Mouse (Mus musculus) embryonic facial prominence, embryonic 12.5 days (tissue): ENCODE results near the gene Shkbp1. TPM values are rescaled to one million over a fixed set of nuclear protein-coding genes. Genes with fewer than 3 reads are reported as not detected.

Experiments
- ATAC-seq: fragments of 200-750 bp; cut with Nextera tagmentation; 2 replicates; pipeline ENCODE4 v1.8.0; 2017; ENCODE audit not compliant: insufficient number of reproducible peaks, insufficient read depth, low FRiP score, low TSS enrichment
- H3K27ac ChIP-seq: fragments of 300-500 bp; sonication (generic); 2 replicates; pipeline ENCODE4 v1.5.1; 2016; ENCODE audit warnings: mild to moderate bottlenecking
- H3K27me3 ChIP-seq: fragments of 300-500 bp; sonication (generic); 2 replicates; pipeline ENCODE4 v1.6.1; 2016; ENCODE audit warnings: mild to moderate bottlenecking, moderate library complexity
- H3K36me3 ChIP-seq: fragments of 300-500 bp; sonication (generic); 2 replicates; pipeline ENCODE4 v1.6.1; 2016; ENCODE audit warnings: mild to moderate bottlenecking
- H3K4me1 ChIP-seq: fragments of 300-500 bp; sonication (generic); 2 replicates; pipeline ENCODE4 v1.6.1; 2016
- H3K4me2 ChIP-seq: fragments of 300-500 bp; sonication (generic); replicated peaks from 2 replicates; pipeline ENCODE4 v1.6.1; 2016; ENCODE audit warnings: mild to moderate bottlenecking, moderate library complexity
- H3K4me3 ChIP-seq: fragments of 300-500 bp; sonication (generic); 2 replicates; pipeline ENCODE4 v1.5.1; 2016; ENCODE audit warnings: mild to moderate bottlenecking
- H3K9ac ChIP-seq: fragments of 300-500 bp; sonication (generic); 2 replicates; pipeline ENCODE4 v1.6.1; 2016; ENCODE audit warnings: mild to moderate bottlenecking, moderate library complexity
- H3K9me3 ChIP-seq: fragments of 300-500 bp; sonication (generic); 2 replicates; pipeline ENCODE4 v1.6.1; 2016; ENCODE audit warnings: mild to moderate bottlenecking, moderate library complexity
- WGBS: fragments of 180-500 bp; shearing (Covaris S2); methylation state at CpG from one replicate; pipeline ENCODE4 v1.1.7; 2016; 5-methylcytosine and 5-hydroxymethylcytosine counted together
- polyA plus RNA-seq: library from polyadenylated mRNA; unstranded; fragments of >200 nt; fragmentation: Nextera tagmentation; extraction: Ambion mirVana; gene quantifications from 2 replicates; pipeline ENCODE4 v1.2.1, GENCODE M21; 2016

Gene Shkbp1
- polyA plus RNA-seq, 1 experiment from 2014 or later, result 75.8 TPM

- Histone ChIP-seq H3K36me3 (no peaks in the 10 kb centered on the region), H3K27ac (no peak overlapping the region), H3K9ac (no peak overlapping the region), H3K4me1 (peaks cover 7% of the 10 kb centered on the region), H3K4me3 (peak overlapping the region; percentile 9; the same call in 1 of the 2 replicates), H3K27me3 (peaks cover 70% of the 10 kb centered on the region), H3K4me2 (0 out of 2 replicates have a peak overlapping the region, but pooled peaks have one; percentile 9), H3K9me3 (no peaks in the 10 kb centered on the region)
- 2% methylated on average over 29 of the region's 29 CpGs for WGBS
- no peak for ATAC-seq
Observed at GRCm38 (mm10) chr7:27364379-27364778, 8.6 kb upstream of the Shkbp1 start.

DNA sequence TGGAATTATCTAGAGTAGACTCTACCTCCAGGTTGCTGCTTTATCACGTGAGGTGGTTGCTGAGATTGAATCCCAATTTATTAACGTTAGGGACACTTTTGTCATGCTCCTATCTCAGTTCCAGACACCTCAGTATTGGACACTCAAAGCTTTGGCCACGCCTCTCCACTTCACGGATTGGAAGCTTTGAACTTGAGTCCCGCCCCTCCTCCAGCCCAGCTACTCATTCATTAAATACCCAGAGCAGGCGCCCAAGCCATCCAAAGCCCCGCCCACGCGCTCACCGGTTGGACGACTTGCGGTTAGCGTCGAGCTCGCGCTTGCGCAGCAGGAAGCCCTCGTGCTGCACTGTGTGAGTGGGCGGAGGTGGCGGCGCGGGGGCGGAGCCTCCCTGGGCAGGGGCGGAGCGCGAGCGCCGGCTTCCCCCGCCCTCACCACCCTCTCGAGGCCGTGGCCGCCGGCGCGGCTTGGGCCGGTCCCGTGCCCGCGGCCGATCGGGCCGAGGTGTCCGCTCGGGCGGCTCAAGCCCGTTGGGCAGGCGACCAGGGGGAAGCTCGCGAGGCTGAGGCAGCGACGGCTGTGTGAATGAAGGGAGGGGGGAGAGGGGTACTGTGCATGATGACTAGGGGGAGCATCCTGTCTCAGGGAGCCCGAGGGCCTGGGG is 5.6 kb upstream of the Shkbp1 start:
- peak overlapping the region; percentile 82 for H3K4me2 ChIP-seq
- H3K36me3 ChIP-seq, result no peaks in the 10 kb centered on the region
- H3K9me3 ChIP-seq, result no peaks in the 10 kb centered on the region
- WGBS, result under 1% methylated on average over 52 of the region's 52 CpGs
- H3K4me3 ChIP-seq, result peak overlapping the region; percentile 52
- peak; percentile 92 for ATAC-seq
- H3K4me1 ChIP-seq, result no peaks in the 10 kb centered on the region; the same call in 1 of the 2 replicates
- H3K27ac ChIP-seq, result no peak overlapping the region
- H3K27me3 ChIP-seq, result peaks cover 58% of the 10 kb centered on the region
- H3K9ac ChIP-seq, result peak overlapping the region; percentile 55

DNA sequence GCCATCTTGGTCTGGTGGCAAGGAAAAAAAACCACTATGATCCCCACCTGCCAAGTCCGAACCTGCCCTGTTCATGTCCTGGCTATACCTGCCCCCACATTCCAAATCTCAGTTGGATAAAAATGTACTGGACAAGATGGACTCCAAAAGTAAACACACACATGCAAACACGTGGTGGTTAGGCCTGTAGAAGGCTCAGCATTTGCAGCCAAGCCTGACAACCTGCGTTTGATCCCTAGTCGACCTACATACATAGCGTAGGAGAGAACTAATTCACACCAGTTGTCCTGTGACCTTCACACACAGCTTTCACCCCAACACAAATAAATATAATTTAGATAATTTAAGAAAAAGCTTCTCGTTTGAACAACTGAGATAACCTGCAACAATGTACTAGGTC is 4.9 kb upstream of the Shkbp1 start:
- ATAC-seq, result no peak
- no peaks in the 10 kb centered on the region for H3K9me3 ChIP-seq
- H3K4me3 ChIP-seq, result 0 out of 2 replicates have a peak overlapping the region, but pooled peaks have one; percentile 52
- H3K4me2 ChIP-seq, result peak overlapping the region; percentile 82
- H3K4me1 ChIP-seq, result no peaks in the 10 kb centered on the region; the same call in 1 of the 2 replicates
- peaks cover 52% of the 10 kb centered on the region for H3K27me3 ChIP-seq
- WGBS, result 48% methylated on average over 6 of the region's 6 CpGs
- H3K9ac ChIP-seq, result no peak overlapping the region
- no peaks in the 10 kb centered on the region for H3K36me3 ChIP-seq
- H3K27ac ChIP-seq, result no peak overlapping the region

GRCm38 (mm10) chr7:27359706-27360358 is 4.0 kb upstream of the Shkbp1 start:
- H3K9ac ChIP-seq, result no peak overlapping the region
- peaks cover under 1% of the 10 kb centered on the region for H3K4me1 ChIP-seq
- peaks cover 42% of the 10 kb centered on the region for H3K27me3 ChIP-seq
- no peaks in the 10 kb centered on the region for H3K36me3 ChIP-seq
- WGBS, result 83% methylated on average over 9 of the region's 9 CpGs
- no peak overlapping the region for H3K4me2 ChIP-seq
- H3K4me3 ChIP-seq, result no peak overlapping the region
- H3K27ac ChIP-seq, result no peak overlapping the region
- no peak for ATAC-seq
- no peaks in the 10 kb centered on the region for H3K9me3 ChIP-seq

- H3K9me3 ChIP-seq, result no peaks in the 10 kb centered on the region
- no peak overlapping the region for H3K4me3 ChIP-seq
- no peak overlapping the region for H3K4me2 ChIP-seq
- WGBS, result 59% methylated on average over 2 of the region's 2 CpGs
- H3K4me1 ChIP-seq, result peaks cover 8% of the 10 kb centered on the region
- H3K27me3 ChIP-seq, result peaks cover 36% of the 10 kb centered on the region
- no peak overlapping the region for H3K27ac ChIP-seq
- no peak for ATAC-seq
- H3K36me3 ChIP-seq, result no peaks in the 10 kb centered on the region
- H3K9ac ChIP-seq, result no peak overlapping the region
Observed at GRCm38 (mm10) chr7:27359162-27359561, 3.3 kb upstream of the Shkbp1 start.

- 17% methylated on average over 3 of the region's 3 CpGs for WGBS
- Histone ChIP-seq H3K27me3 (peaks cover 22% of the 10 kb centered on the region), H3K27ac (no peak overlapping the region)
Observed at GRCm38 (mm10) chr7:27357595-27357978, 1.8 kb upstream of the Shkbp1 start.

DNA sequence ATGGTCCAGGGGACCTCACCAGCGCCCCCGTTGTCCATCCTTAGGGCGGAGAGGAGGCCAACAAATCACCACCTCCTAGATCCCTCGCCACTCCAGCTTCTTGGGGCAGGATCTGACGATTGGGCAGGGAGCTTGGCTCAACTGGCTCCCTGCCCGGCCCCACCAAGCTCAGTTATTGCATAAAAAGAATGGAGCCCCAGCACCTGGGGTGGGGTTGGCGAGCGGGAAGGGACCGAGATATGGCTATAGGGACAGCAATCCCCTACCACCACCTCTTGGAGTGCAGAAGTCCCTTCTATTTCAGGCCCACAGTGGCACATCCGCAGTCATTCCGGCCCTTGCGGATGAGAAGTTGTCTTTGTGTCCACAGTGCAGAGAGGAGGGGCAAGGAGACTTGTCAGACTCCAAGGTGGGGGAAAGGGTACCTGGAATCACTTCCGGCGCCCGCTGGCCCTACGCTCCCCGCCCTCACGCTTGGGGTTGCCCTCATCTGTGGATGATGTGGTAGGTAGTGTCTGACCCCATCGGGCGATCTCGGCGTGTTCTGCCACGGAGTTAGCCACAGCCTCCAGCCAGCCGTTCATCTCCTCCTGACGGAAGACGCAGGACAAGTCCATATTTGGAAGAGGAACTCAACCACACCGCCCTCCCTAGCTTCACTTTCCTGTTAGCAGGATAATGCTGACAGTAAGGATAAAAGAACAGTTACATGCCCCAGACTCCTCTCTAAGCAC is 1.2 kb upstream of the Shkbp1 start, which contains the start of gene Gm20479:
Gm20479 (minus strand) TSS at position 559 of the 734 bp plus-strand sequence.
- Histone ChIP-seq H3K27me3 (peaks cover 18% of the 10 kb centered on the region), H3K36me3 (peaks cover 9% of the 10 kb centered on the region), H3K4me2 (peak within 1 kb of the TSS; percentile 71), H3K4me1 (peaks cover 9% of the 10 kb centered on the region), H3K4me3 (peak within 1 kb of the TSS; percentile 67), H3K9me3 (no peaks in the 10 kb centered on the region), H3K27ac (no peak within 1 kb of the TSS), H3K9ac (peak within 1 kb of the TSS; percentile 29; the same call in 1 of the 2 replicates)
- WGBS, result 5% methylated on average over 27 of the region's 27 CpGs
- no peak for ATAC-seq

More at GRCm38 (mm10) chr7:27357595-27357978, 1.8 kb upstream of the Shkbp1 start:
- peak overlapping the region; percentile 71; the same call in 1 of the 2 replicates for H3K4me2 ChIP-seq
- no peaks in the 10 kb centered on the region for H3K9me3 ChIP-seq
- peaks cover 9% of the 10 kb centered on the region for H3K4me1 ChIP-seq
- peaks cover 4% of the 10 kb centered on the region for H3K36me3 ChIP-seq
- ATAC-seq, result no peak
- peak overlapping the region; percentile 67; the same call in 1 of the 2 replicates for H3K4me3 ChIP-seq
- 0 out of 2 replicates have a peak overlapping the region, but pooled peaks have one; percentile 29 for H3K9ac ChIP-seq

GRCm38 (mm10) chr7:27356248-27356647 is 429 bp upstream of the Shkbp1 start:
- Histone ChIP-seq H3K4me3 (peak overlapping the region; percentile 67), H3K36me3 (peaks cover 15% of the 10 kb centered on the region), H3K27me3 (peaks cover 18% of the 10 kb centered on the region), H3K9ac (no peak overlapping the region), H3K4me2 (peak overlapping the region; percentile 71), H3K4me1 (peaks cover 9% of the 10 kb centered on the region), H3K27ac (no peak overlapping the region), H3K9me3 (no peaks in the 10 kb centered on the region)
- peak; percentile 11; the same call in 1 of the 2 replicates for ATAC-seq
- 1% methylated on average over 15 of the region's 16 CpGs for WGBS

- peak overlapping the region; percentile 67 for H3K4me3 ChIP-seq
- H3K27me3 ChIP-seq, result peaks cover 18% of the 10 kb centered on the region
- peak overlapping the region; percentile 64 for H3K9ac ChIP-seq
- H3K4me2 ChIP-seq, result peak overlapping the region; percentile 71
- H3K9me3 ChIP-seq, result no peaks in the 10 kb centered on the region
- H3K36me3 ChIP-seq, result peaks cover 23% of the 10 kb centered on the region
- H3K27ac ChIP-seq, result no peak overlapping the region
- peaks cover 9% of the 10 kb centered on the region for H3K4me1 ChIP-seq
- WGBS, result 7% methylated on average over 14 of the region's 14 CpGs
- no peak for ATAC-seq
Observed at GRCm38 (mm10) chr7:27355261-27355660, 558 bp downstream of the Shkbp1 start.

- Histone ChIP-seq H3K9ac (peak overlapping the region; percentile 64), H3K4me1 (peaks cover 9% of the 10 kb centered on the region)
Observed at GRCm38 (mm10) chr7:27354783-27355182, 1.0 kb downstream of the Shkbp1 start.

DNA sequence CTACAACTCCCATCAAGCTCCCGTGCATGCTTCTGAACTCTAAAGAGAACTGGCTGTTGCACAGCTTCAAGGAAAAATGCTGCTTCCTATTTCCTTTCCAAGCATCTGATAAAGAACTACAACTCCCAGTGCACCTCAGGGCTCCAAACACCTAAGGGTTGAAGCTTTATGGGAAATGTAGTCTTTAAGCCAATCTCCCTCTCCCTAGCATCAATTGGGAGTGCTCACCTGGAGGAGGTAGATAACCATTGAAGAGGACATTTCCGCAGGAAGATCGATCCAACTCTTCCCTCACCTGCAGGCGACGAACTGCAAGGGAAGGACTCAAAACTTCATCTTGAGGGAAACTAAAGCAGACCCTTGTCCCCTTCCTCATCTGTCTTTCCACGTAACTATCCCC is 1.7 kb downstream of the Shkbp1 start:
- 26% methylated on average over 6 of the region's 6 CpGs for WGBS
- Histone ChIP-seq H3K4me3 (peak overlapping the region; percentile 67), H3K9ac (no peak overlapping the region), H3K4me1 (peaks cover 9% of the 10 kb centered on the region), H3K27me3 (peaks cover 18% of the 10 kb centered on the region), H3K4me2 (peak overlapping the region; percentile 71), H3K9me3 (no peaks in the 10 kb centered on the region), H3K36me3 (peaks cover 26% of the 10 kb centered on the region), H3K27ac (no peak overlapping the region)
- ATAC-seq, result no peak

More at GRCm38 (mm10) chr7:27354783-27355182, 1.0 kb downstream of the Shkbp1 start:
- no peak overlapping the region for H3K27ac ChIP-seq
- peaks cover 18% of the 10 kb centered on the region for H3K27me3 ChIP-seq
- H3K36me3 ChIP-seq, result peaks cover 25% of the 10 kb centered on the region
- WGBS, result 49% methylated on average over 4 of the region's 4 CpGs
- peak overlapping the region; percentile 67 for H3K4me3 ChIP-seq
- ATAC-seq, result no peak
- H3K4me2 ChIP-seq, result peak overlapping the region; percentile 71
- no peaks in the 10 kb centered on the region for H3K9me3 ChIP-seq
